Mouse (Mus musculus): Measurements from ENCODE around the gene Bicd2.

- no peak for TF ChIP-seq CTCF (IDR thresholded peaks at IDR 0.05; ENCODE audit: low read depth, low read length)
- TF ChIP-seq POLR2A (IDR thresholded peaks at IDR 0.05; ENCODE audit: borderline replicate concordance, low read depth, low read length) = no peak
Observed at GRCm38 (mm10) chr13:49316386-49317162, 24.8 kb upstream of the Bicd2 start.

Measured in bone marrow macrophage, adult 2 months (primary cell).